Mouse (Mus musculus) stomach, embryonic 14.5 days (tissue): ENCODE results near the gene Pth2r. TPM values are rescaled to one million over a fixed set of nuclear protein-coding genes. Genes with fewer than 3 reads are reported as not detected.

Experiments used
- ATAC-seq: fragments of 200-750 bp; cut with Nextera tagmentation; 2 replicates; pipeline ENCODE4 v1.8.0; 2017; ENCODE audit warnings: low read depth, moderate TSS enrichment; ENCODE audit not compliant: insufficient number of reproducible peaks, insufficient read depth, low FRiP score
- H3K27ac ChIP-seq: fragments of 300-500 bp; sonication (generic); 2 replicates; pipeline ENCODE4 v1.5.1; 2014; ENCODE audit warnings: mild to moderate bottlenecking, low read length, moderate library complexity, mixed read lengths
- H3K27me3 ChIP-seq: fragments of 300-500 bp; sonication (generic); 2 replicates; pipeline ENCODE4 v1.6.1; 2014; ENCODE audit warnings: low read length, control low read depth, mixed read lengths; ENCODE audit not compliant: control insufficient read depth, insufficient read depth
- H3K36me3 ChIP-seq: fragments of 300-500 bp; sonication (generic); 2 replicates; pipeline ENCODE4 v1.6.1; 2014; ENCODE audit warnings: mild to moderate bottlenecking, control low read depth, low read length, moderate library complexity, mixed read lengths; ENCODE audit not compliant: control insufficient read depth, insufficient read depth
- H3K4me1 ChIP-seq: fragments of 300-500 bp; sonication (generic); 2 replicates; pipeline ENCODE4 v1.6.1; 2014; ENCODE audit warnings: low read length, control low read depth, mixed read lengths; ENCODE audit not compliant: control insufficient read depth, insufficient read depth
- H3K4me2 ChIP-seq: fragments of 300-500 bp; sonication (generic); replicated peaks from 2 replicates; pipeline ENCODE4 v1.6.1; 2014; ENCODE audit warnings: low read depth, low read length, control low read depth
- H3K4me3 ChIP-seq: fragments of 300-500 bp; sonication (generic); 2 replicates; pipeline ENCODE4 v1.5.1; 2014; ENCODE audit warnings: low read depth, low read length, control low read depth
- H3K9ac ChIP-seq: fragments of 300-500 bp; sonication (generic); replicated peaks from 2 replicates; pipeline ENCODE4 v1.6.1; 2014; ENCODE audit warnings: low read depth, mild to moderate bottlenecking, control low read depth, low read length, moderate library complexity, mixed read lengths
- H3K9me3 ChIP-seq: fragments of 300-500 bp; sonication (generic); 2 replicates; pipeline ENCODE4 v1.6.1; 2016; ENCODE audit warnings: low read depth, low read length, control low read depth; ENCODE audit not compliant: control insufficient read depth
- WGBS: fragments of 180-500 bp; shearing (Covaris S2); extraction: QIAGEN DNeasy Blood & Tissue Kit; methylation state at CpG from one replicate; pipeline ENCODE4 v1.1.7; 2014; 5-methylcytosine and 5-hydroxymethylcytosine counted together
- polyA plus RNA-seq: library from polyadenylated mRNA; unstranded; fragments of >200 nt; fragmentation: Nextera tagmentation; extraction: Ambion mirVana; gene quantifications from 2 replicates; pipeline ENCODE4 v1.2.1, GENCODE M21; 2014

The Pth2r gene
- polyA plus RNA-seq: not detected in 2 replicates

GRCm38 (mm10) chr1:65281756-65282155 lies at the start of gene Pth2r:
Pth2r (plus strand) TSS chr1:65282056.
- H3K4me3 ChIP-seq: no peak within 1 kb of the TSS
- H3K27ac ChIP-seq: no peak within 1 kb of the TSS
- no peaks in the 10 kb centered on the region for H3K9me3 ChIP-seq
- H3K4me2 ChIP-seq: no peak within 1 kb of the TSS
- ATAC-seq: no peak
- H3K27me3 ChIP-seq: no peaks in the 10 kb centered on the region
- WGBS: 85% methylated on average over 6 of the region's 6 CpGs
- H3K4me1 ChIP-seq: no peaks in the 10 kb centered on the region
- no peak within 1 kb of the TSS for H3K9ac ChIP-seq
- no peaks in the 10 kb centered on the region for H3K36me3 ChIP-seq

DNA sequence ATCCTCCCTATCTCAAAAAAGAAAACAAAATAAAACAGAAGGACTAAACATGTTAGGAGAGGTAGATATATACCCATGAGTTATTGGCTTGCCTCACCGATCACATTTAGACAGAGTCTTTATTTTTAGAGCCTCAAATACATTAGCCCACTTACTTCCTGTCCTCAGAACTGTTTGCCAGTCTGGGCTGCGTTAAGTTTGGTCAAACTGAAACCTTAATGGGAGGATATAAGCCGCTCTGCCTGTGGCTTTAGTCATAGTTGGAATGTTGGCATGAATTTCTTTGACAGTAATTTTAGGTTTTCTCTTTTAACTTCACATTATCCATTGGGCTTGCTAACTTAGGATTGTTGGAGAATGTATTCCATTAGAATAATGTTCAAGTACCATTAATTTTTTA lies 44.1 kb upstream of the Pth2r start:
- Histone ChIP-seq H3K9me3 (no peaks in the 10 kb centered on the region), H3K4me3 (no peak overlapping the region), H3K4me2 (no peak overlapping the region), H3K27me3 (no peaks in the 10 kb centered on the region), H3K9ac (no peak overlapping the region), H3K27ac (no peak overlapping the region), H3K4me1 (no peaks in the 10 kb centered on the region), H3K36me3 (peaks cover 16% of the 10 kb centered on the region)
- ATAC-seq: no peak
- WGBS: 80% methylated on average over 3 of the region's 3 CpGs

DNA sequence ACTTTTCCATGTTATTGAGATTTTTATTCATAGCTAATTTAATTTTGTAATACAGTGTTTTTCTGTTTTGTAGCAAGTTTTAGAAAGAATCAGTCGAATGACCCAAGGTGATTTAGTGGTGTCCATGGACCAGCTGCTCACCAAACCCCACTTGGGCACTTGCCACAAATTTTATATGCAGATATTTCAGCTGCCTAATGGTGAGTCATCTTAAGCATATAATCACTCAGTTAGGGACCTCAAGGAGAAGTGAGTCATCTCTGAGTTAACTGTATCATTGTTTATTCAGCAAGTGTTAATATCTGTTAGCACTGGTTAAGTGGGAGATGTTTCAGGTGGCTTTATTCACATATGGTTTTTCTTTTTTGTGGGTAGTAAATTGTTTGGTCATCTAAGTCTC lies 36.2 kb upstream of the Pth2r start:
- H3K36me3 ChIP-seq: peaks cover 16% of the 10 kb centered on the region; the same call in 1 of the 2 replicates
- H3K4me1 ChIP-seq: no peaks in the 10 kb centered on the region
- H3K4me3 ChIP-seq: no peak overlapping the region
- H3K9me3 ChIP-seq: no peaks in the 10 kb centered on the region
- H3K9ac ChIP-seq: no peak overlapping the region
- no peaks in the 10 kb centered on the region for H3K27me3 ChIP-seq
- 90% methylated on average over 1 of the region's 1 CpGs for WGBS
- no peak for ATAC-seq
- H3K4me2 ChIP-seq: no peak overlapping the region
- H3K27ac ChIP-seq: no peak overlapping the region

GRCm38 (mm10) chr1:65280461-65280860 lies 1.4 kb upstream of the Pth2r start:
- no peak for ATAC-seq
- Histone ChIP-seq H3K9ac (no peak overlapping the region), H3K27ac (no peak overlapping the region), H3K27me3 (no peaks in the 10 kb centered on the region), H3K9me3 (no peaks in the 10 kb centered on the region), H3K4me3 (no peak overlapping the region), H3K4me1 (no peaks in the 10 kb centered on the region), H3K36me3 (no peaks in the 10 kb centered on the region), H3K4me2 (no peak overlapping the region)
- WGBS: 79% methylated on average over 3 of the region's 3 CpGs

DNA sequence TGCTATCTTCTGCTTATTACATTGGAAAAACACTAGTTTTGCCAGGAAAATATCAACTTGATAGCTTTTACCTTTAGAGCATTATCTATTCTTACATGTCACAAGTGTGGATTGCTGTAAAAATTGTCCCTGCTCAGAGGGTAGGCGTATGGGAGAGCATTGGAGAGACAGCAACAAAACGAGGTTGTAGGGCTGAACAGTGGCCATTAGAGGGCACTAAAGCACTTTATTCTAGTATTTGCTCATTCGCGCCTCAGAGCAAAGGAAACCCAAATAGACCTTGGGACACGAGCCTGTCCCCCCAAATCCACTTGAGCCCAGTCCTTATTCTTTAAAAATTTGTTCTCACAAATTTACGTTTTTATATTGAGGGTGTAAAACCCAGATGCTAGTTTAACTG lies 910 bp downstream of the Pth2r start:
- H3K4me1 ChIP-seq: no peaks in the 10 kb centered on the region
- 0 out of 2 replicates have a peak, but pooled peaks have one; percentile 46 for ATAC-seq
- H3K27ac ChIP-seq: no peak overlapping the region
- 5% methylated on average over 6 of the region's 6 CpGs for WGBS
- H3K4me2 ChIP-seq: no peak overlapping the region
- no peaks in the 10 kb centered on the region for H3K9me3 ChIP-seq
- H3K36me3 ChIP-seq: no peaks in the 10 kb centered on the region
- no peak overlapping the region for H3K4me3 ChIP-seq
- H3K27me3 ChIP-seq: no peaks in the 10 kb centered on the region
- no peak overlapping the region for H3K9ac ChIP-seq

GRCm38 (mm10) chr1:65308476-65308875 lies 26.6 kb downstream of the Pth2r start:
- Histone ChIP-seq H3K27ac (no peak overlapping the region), H3K27me3 (peaks cover 4% of the 10 kb centered on the region), H3K4me1 (no peaks in the 10 kb centered on the region), H3K9ac (no peak overlapping the region), H3K36me3 (no peaks in the 10 kb centered on the region), H3K4me3 (no peak overlapping the region), H3K9me3 (no peaks in the 10 kb centered on the region), H3K4me2 (no peak overlapping the region)
- 52% methylated on average over 3 of the region's 3 CpGs for WGBS
- ATAC-seq: no peak

GRCm38 (mm10) chr1:65311214-65311933 lies 29.5 kb downstream of the Pth2r start:
- Histone ChIP-seq H3K9ac (no peak overlapping the region), H3K27ac (no peak overlapping the region), H3K9me3 (no peaks in the 10 kb centered on the region), H3K4me1 (no peaks in the 10 kb centered on the region), H3K4me3 (peak overlapping the region; percentile 16; the same call in 1 of the 2 replicates), H3K36me3 (no peaks in the 10 kb centered on the region), H3K27me3 (peaks cover 4% of the 10 kb centered on the region), H3K4me2 (peak overlapping the region; percentile 43)
- ATAC-seq: peak; percentile 42; the same call in 1 of the 2 replicates
- 2% methylated on average over 29 of the region's 29 CpGs for WGBS

- Histone ChIP-seq H3K27me3 (peaks cover 4% of the 10 kb centered on the region), H3K4me3 (no peak overlapping the region), H3K36me3 (no peaks in the 10 kb centered on the region), H3K27ac (no peak overlapping the region), H3K9ac (no peak overlapping the region), H3K9me3 (no peaks in the 10 kb centered on the region), H3K4me2 (no peak overlapping the region), H3K4me1 (no peaks in the 10 kb centered on the region)
- no peak for ATAC-seq
- 11% methylated on average over 7 of the region's 7 CpGs for WGBS
Measured at GRCm38 (mm10) chr1:65312118-65312517, 30.3 kb downstream of the Pth2r start.

DNA sequence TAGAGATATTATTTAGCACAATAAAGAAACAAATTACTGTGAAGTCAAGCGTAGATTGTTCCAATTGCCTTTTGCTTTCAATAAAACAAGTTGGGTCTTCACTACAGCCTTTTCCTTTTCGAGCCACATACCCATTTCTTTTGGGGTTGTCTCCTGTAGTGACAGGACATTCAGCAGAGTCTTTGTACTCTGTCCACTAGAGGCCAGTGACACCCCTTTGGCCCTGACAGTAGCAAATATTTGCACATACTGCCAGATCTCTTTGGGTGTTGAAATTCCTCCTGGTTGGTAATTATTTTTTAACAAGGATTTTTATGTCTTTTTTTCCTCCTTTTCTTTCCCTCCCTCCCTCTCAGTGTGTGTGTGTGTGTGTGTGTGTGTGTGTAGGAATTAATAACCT lies 31.0 kb downstream of the Pth2r start:
- WGBS: 64% methylated on average over 2 of the region's 2 CpGs
- ATAC-seq: no peak
- Histone ChIP-seq H3K9me3 (no peaks in the 10 kb centered on the region), H3K36me3 (no peaks in the 10 kb centered on the region), H3K27ac (no peak overlapping the region), H3K4me3 (no peak overlapping the region), H3K27me3 (peaks cover 4% of the 10 kb centered on the region), H3K4me1 (no peaks in the 10 kb centered on the region), H3K4me2 (no peak overlapping the region), H3K9ac (no peak overlapping the region)
